Mouse (Mus musculus) bone marrow macrophage, adult 2 months (primary cell): ENCODE measurements around the gene Mrc2.

ENCODE experiments used
- CTCF ChIP-seq: IDR thresholded peaks from 2 replicates; pipeline ENCODE4 v1.5.1; 2012; ENCODE audit warnings: low read depth, mild to moderate bottlenecking, low read length, moderate library complexity
- POLR2A ChIP-seq: IDR thresholded peaks from 2 replicates; pipeline ENCODE4 v1.6.1; 2012; ENCODE audit warnings: mild to moderate bottlenecking, low read depth, low read length, borderline replicate concordance

GRCm38 (mm10) chr11:105247321-105247720 lies 45.1 kb upstream of the Mrc2 start:
- TF ChIP-seq CTCF (no peak), POLR2A (no peak)
